Mouse (Mus musculus) frontal cortex, adult 2 months (tissue): ENCODE measurements at regions not wholly inside any gene's neighbourhood (a gene's known extent, or its start where the extent isn't known, plus 50 kb on each side); places are given as distances from the start of the nearest gene placed in this dataset.

ENCODE experiments used
- DNase-seq, 2 experiments: peaks; one replicate each; pipeline ENCODE4 v3.0.0; 2022; ENCODE audit warnings: low spot score in 1 of 2; ENCODE audit errors: extremely low spot score in 1 of 2

GRCm38 (mm10) chr6:24269633-24270032 lies 101.7 kb upstream of the Slc13a1 start:
- DNase-seq: no peak

GRCm38 (mm10) chr6:24263796-24264195 lies 95.9 kb upstream of the Slc13a1 start:
- no peak for DNase-seq

GRCm38 (mm10) chr6:24262578-24262977 lies 94.7 kb upstream of the Slc13a1 start:
- no peak for DNase-seq

- DNase-seq: no peak
Observed at GRCm38 (mm10) chr6:24245591-24245990, 77.7 kb upstream of the Slc13a1 start.

GRCm38 (mm10) chr6:24238541-24238940 lies 70.6 kb upstream of the Slc13a1 start:
- DNase-seq: no peak

- DNase-seq: no peak
Observed at GRCm38 (mm10) chr6:24238054-24238453, 70.2 kb upstream of the Slc13a1 start.

- no peak for DNase-seq
Observed at GRCm38 (mm10) chr6:24233626-24234025, 65.7 kb upstream of the Slc13a1 start.

- no peak for DNase-seq
Observed at GRCm38 (mm10) chr6:24220589-24220988, 52.7 kb upstream of the Slc13a1 start.

GRCm38 (mm10) chr6:24219882-24220522 lies 52.1 kb upstream of the Slc13a1 start:
- DNase-seq: no peak
